9 mouse cellular contexts compared by ENCODE assay signal in genomic region chr11:105021071-105021470, GRCm38 (mm10). TPM values are rescaled to one million over a fixed set of nuclear protein-coding genes. Genes with fewer than 3 reads are reported as not detected.
A peak's percentile ranks its signal among the peaks of the same experiment; 100 is the strongest.
DNase-seq lines count a peak whose midpoint lies in the region; ATAC-seq and TF ChIP-seq lines count a peak whose summit lies in the region.
"Had no signal": no experiment of that assay in that cellular context is flagged by ENCODE, and none has a peak within 500 bp of the region (broad histone marks: within the 10 kb centered on the region; RNA-seq: fewer than 3 reads in every experiment).

No protein-coding gene starts in this region.

- H3K27me3 ChIP-seq in midbrain, postnatal 0 days (ENCODE audit: insufficient read depth, low read length): no peaks in the 10 kb centered on the region
- no peaks in the 10 kb centered on the region for H3K27me3 ChIP-seq in midbrain, embryonic 11.5 days (ENCODE audit: control insufficient read depth, insufficient read depth, low read length)

- H3K4me2 ChIP-seq in midbrain, postnatal 0 days (ENCODE audit: low read depth, low read length, poor library complexity, severe bottlenecking): no peak overlapping the region
- H3K4me2 ChIP-seq in midbrain, embryonic 11.5 days: no peak overlapping the region

- DNase-seq in cerebellum, postnatal 10 days: peak; percentile 7
- no peak for DNase-seq in cerebellum, postnatal 36 days
- peak; percentile 26 for DNase-seq in midbrain, postnatal 0 days (ENCODE audit: low spot score)
- DNase-seq in midbrain, embryonic 11.5 days (ENCODE audit: low spot score, missing footprints): no peak
- peak; percentile 26 for DNase-seq in embryo, embryonic 10.5 days (ENCODE audit: low spot score)
- DNase-seq in skeletal muscle tissue, adult 2 months (ENCODE audit: low read depth, low spot score): peak; percentile 1
- DNase-seq in urinary bladder, postnatal 10 days (ENCODE audit: low spot score): no peak
- no peak for DNase-seq in left cerebral cortex, postnatal 25 days (ENCODE audit: low spot score in 2 of 2)

- H3K4me3 ChIP-seq in midbrain, postnatal 0 days (ENCODE audit: low read depth, low read length): no peak overlapping the region
- no peak overlapping the region for H3K4me3 ChIP-seq in midbrain, embryonic 11.5 days (ENCODE audit: low read depth, low read length)

- no peak overlapping the region for H3K9ac ChIP-seq in midbrain, postnatal 0 days (replicated peaks; ENCODE audit: low read length, poor library complexity, severe bottlenecking)
- H3K9ac ChIP-seq in midbrain, embryonic 11.5 days (ENCODE audit: low read length): no peak overlapping the region

- TF ChIP-seq CTCF in midbrain, postnatal 0 days (IDR thresholded peaks at IDR 0.05): peak; percentile 35

- ATAC-seq in midbrain, postnatal 0 days (ENCODE audit: low FRiP score): no peak
- ATAC-seq in midbrain, embryonic 11.5 days (ENCODE audit: low FRiP score): no peak

- H3K9me3 ChIP-seq in midbrain, postnatal 0 days (ENCODE audit: low read length): no peaks in the 10 kb centered on the region; the same call in 1 of the 2 replicates
- no peaks in the 10 kb centered on the region for H3K9me3 ChIP-seq in midbrain, embryonic 11.5 days (ENCODE audit: control insufficient read depth, low read length)

- intact Hi-C loops in left cerebral cortex, postnatal 25 days (cut with DNase I): no loop called here

- H3K4me1 ChIP-seq in midbrain, postnatal 0 days (ENCODE audit: insufficient read depth, low read length): no peaks in the 10 kb centered on the region
- H3K4me1 ChIP-seq in midbrain, embryonic 11.5 days (ENCODE audit: control insufficient read depth, insufficient read depth, low read length): no peaks in the 10 kb centered on the region

- H3K27ac ChIP-seq in midbrain, postnatal 0 days (ENCODE audit: low read depth, low read length): no peak overlapping the region
- no peak overlapping the region for H3K27ac ChIP-seq in midbrain, embryonic 11.5 days (ENCODE audit: low read depth, low read length)

- WGBS in midbrain, postnatal 0 days: 75% methylated on average over 7 of the region's 7 CpGs
- WGBS in midbrain, embryonic 11.5 days: 74% methylated on average over 7 of the region's 7 CpGs

- H3K36me3 ChIP-seq in midbrain, postnatal 0 days (ENCODE audit: insufficient read depth, low read length): no peaks in the 10 kb centered on the region
- no peaks in the 10 kb centered on the region for H3K36me3 ChIP-seq in midbrain, embryonic 11.5 days (ENCODE audit: control insufficient read depth, insufficient read depth, low read length)

RNA-seq across cellular contexts. Expression of gene Efcab3, which starts 42.3 kb away (rescaled TPM):
- total RNA-seq in midbrain, postnatal 0 days (2014; rRNA removed): not detected in 2 replicates
- 0.28 TPM in 1 of 2 replicates, not detected in the other for polyA plus RNA-seq in midbrain, postnatal 0 days (2015; fragmentation: Nextera tagmentation; extraction: Ambion mirVana)
- polyA plus RNA-seq in midbrain, embryonic 11.5 days (2014; fragmentation: Nextera tagmentation; extraction: Ambion mirVana): not detected in 2 replicates
- 1 to 10 TPM in 1 of 2 experiments, under 1 TPM in 1; 0.98 to 1.4 TPM for total RNA-seq in left cerebral cortex, postnatal 25 days (2021)
- total RNA-seq: heart, adult 18-20 months had no signal

Comparison
In these comparisons a context has a peak if more than half of its experiments do, and no peak if none do; other contexts are left out.
1. DNase-seq: peak in cerebellum, postnatal 10 days (2 of 2), midbrain, postnatal 0 days (single experiment), embryo, embryonic 10.5 days (single experiment) and skeletal muscle tissue, adult 2 months (single experiment); none in cerebellum, postnatal 36 days (0 of 2), midbrain, embryonic 11.5 days (single experiment), urinary bladder, postnatal 10 days (single experiment) and left cerebral cortex, postnatal 25 days (0 of 2).